Mouse (Mus musculus) 3134 (cell line): ENCODE data around the gene Slc1a7.

Experiments used
- DNase-seq: peaks from one replicate; pipeline ENCODE4 v3.0.0-alpha.2; 2011; ENCODE audit warnings: low spot score; ENCODE audit not compliant: insufficient read length; ENCODE audit errors: extremely low read depth

The Slc1a7 gene

GRCm38 (mm10) chr4:107967966-107968682 is at the start of gene Slc1a7:
TSS of gene Slc1a7 (plus strand) at chr4:107968332.
- DNase-seq, result no peak

GRCm38 (mm10) chr4:107920336-107920735 is 47.8 kb upstream of the Slc1a7 start:
- DNase-seq, result no peak

GRCm38 (mm10) chr4:107921152-107921695 is 46.9 kb upstream of the Slc1a7 start:
- no peak for DNase-seq

- DNase-seq, result no peak
These were observed 46.2 kb upstream of the Slc1a7 start for GRCm38 (mm10) chr4:107921952-107922351.

- peak; percentile 97 for DNase-seq
These were observed 44.9 kb upstream of the Slc1a7 start, which contains the start of gene Cpt2 for GRCm38 (mm10) chr4:107923145-107923802. TSS of gene Cpt2 (minus strand) at chr4:107923610.

GRCm38 (mm10) chr4:107923803-107924194 is 44.3 kb upstream of the Slc1a7 start:
- DNase-seq, result no peak

- DNase-seq, result no peak
These were observed 39.9 kb upstream of the Slc1a7 start for GRCm38 (mm10) chr4:107928269-107928668.

GRCm38 (mm10) chr4:107928726-107929125 is 39.4 kb upstream of the Slc1a7 start:
- no peak for DNase-seq

- no peak for DNase-seq
These were observed 36.7 kb upstream of the Slc1a7 start for GRCm38 (mm10) chr4:107931453-107931852.

GRCm38 (mm10) chr4:107933239-107933638 is 34.9 kb upstream of the Slc1a7 start:
- DNase-seq, result no peak

- DNase-seq, result no peak
These were observed 32.9 kb upstream of the Slc1a7 start for GRCm38 (mm10) chr4:107935254-107935653.

- DNase-seq, result no peak
These were observed 30.8 kb upstream of the Slc1a7 start for GRCm38 (mm10) chr4:107937338-107937737.

- DNase-seq, result no peak
These were observed 30.0 kb upstream of the Slc1a7 start for GRCm38 (mm10) chr4:107938124-107938523.

- no peak for DNase-seq
These were observed 25.4 kb upstream of the Slc1a7 start for GRCm38 (mm10) chr4:107942741-107943140.

- no peak for DNase-seq
These were observed 24.0 kb upstream of the Slc1a7 start for GRCm38 (mm10) chr4:107944141-107944540.

- no peak for DNase-seq
These were observed 18.2 kb upstream of the Slc1a7 start for GRCm38 (mm10) chr4:107949918-107950317.

- DNase-seq, result no peak
These were observed 15.3 kb upstream of the Slc1a7 start for GRCm38 (mm10) chr4:107952845-107953244.

GRCm38 (mm10) chr4:107955691-107956090 is 12.4 kb upstream of the Slc1a7 start:
- no peak for DNase-seq

- DNase-seq, result no peak
These were observed 9.6 kb upstream of the Slc1a7 start for GRCm38 (mm10) chr4:107958487-107958886.

GRCm38 (mm10) chr4:107962044-107962732 is 5.9 kb upstream of the Slc1a7 start:
- peak; percentile 58 for DNase-seq

GRCm38 (mm10) chr4:107962792-107963191 is 5.3 kb upstream of the Slc1a7 start:
- DNase-seq, result no peak
